Mouse (Mus musculus) thymus, postnatal 14 days (tissue): ENCODE data around the gene Wdr18.

Source experiments
- DNase-seq: peaks from one replicate; pipeline ENCODE4 v3.0.0; 2021

Gene Wdr18

GRCm38 (mm10) chr10:79979401-79980155 is 19.6 kb downstream of the Wdr18 start:
- DNase-seq, result no peak

- peak; percentile 22 for DNase-seq
Measured at GRCm38 (mm10) chr10:79983205-79983604, 23.3 kb downstream of the Wdr18 start.

GRCm38 (mm10) chr10:79983670-79984069 is 23.7 kb downstream of the Wdr18 start:
- peak; percentile 79 for DNase-seq

- peak; percentile 92 for DNase-seq
Measured at GRCm38 (mm10) chr10:79984195-79984816, 24.4 kb downstream of the Wdr18 start, which contains the start of gene Tmem259. Gene Tmem259 (minus strand): TSS chr10:79984330.

- DNase-seq, result peak; percentile 97
Measured at GRCm38 (mm10) chr10:79984871-79985270, 24.9 kb downstream of the Wdr18 start.

- DNase-seq, result peak; percentile 84
Measured at GRCm38 (mm10) chr10:79985334-79986231, 25.6 kb downstream of the Wdr18 start.

- peak; percentile 34 for DNase-seq
Measured at GRCm38 (mm10) chr10:79986232-79986878, 26.4 kb downstream of the Wdr18 start.

GRCm38 (mm10) chr10:79986963-79987362 is 27.0 kb downstream of the Wdr18 start:
- DNase-seq, result peak; percentile 94

GRCm38 (mm10) chr10:79987771-79988505 is 28.0 kb downstream of the Wdr18 start:
- DNase-seq, result peak; percentile 27

GRCm38 (mm10) chr10:79988506-79989271 is 28.7 kb downstream of the Wdr18 start, which contains the start of gene Cnn2:
Gene Cnn2 (plus strand): TSS chr10:79988584.
- peak; percentile 74 for DNase-seq

GRCm38 (mm10) chr10:79989272-79989786 is 29.4 kb downstream of the Wdr18 start:
- no peak for DNase-seq

GRCm38 (mm10) chr10:79989870-79990269 is 29.9 kb downstream of the Wdr18 start:
- DNase-seq, result no peak

GRCm38 (mm10) chr10:79991099-79991498 is 31.1 kb downstream of the Wdr18 start:
- DNase-seq, result no peak

- no peak for DNase-seq
Measured at GRCm38 (mm10) chr10:79991548-79991947, 31.6 kb downstream of the Wdr18 start.

GRCm38 (mm10) chr10:79994397-79995115 is 34.6 kb downstream of the Wdr18 start:
- DNase-seq, result peak; percentile 41

- no peak for DNase-seq
Measured at GRCm38 (mm10) chr10:79995636-79996035, 35.7 kb downstream of the Wdr18 start.

GRCm38 (mm10) chr10:79996272-79997033 is 36.5 kb downstream of the Wdr18 start, which contains the start of gene Abca7:
Gene Abca7 (plus strand): TSS chr10:79996494.
- DNase-seq, result peak; percentile 99

- peak; percentile 85 for DNase-seq
Measured at GRCm38 (mm10) chr10:79997034-79997760, 37.2 kb downstream of the Wdr18 start.

- DNase-seq, result no peak
Measured at GRCm38 (mm10) chr10:79997819-79998218, 37.9 kb downstream of the Wdr18 start.
